In the genomic region with DNA sequence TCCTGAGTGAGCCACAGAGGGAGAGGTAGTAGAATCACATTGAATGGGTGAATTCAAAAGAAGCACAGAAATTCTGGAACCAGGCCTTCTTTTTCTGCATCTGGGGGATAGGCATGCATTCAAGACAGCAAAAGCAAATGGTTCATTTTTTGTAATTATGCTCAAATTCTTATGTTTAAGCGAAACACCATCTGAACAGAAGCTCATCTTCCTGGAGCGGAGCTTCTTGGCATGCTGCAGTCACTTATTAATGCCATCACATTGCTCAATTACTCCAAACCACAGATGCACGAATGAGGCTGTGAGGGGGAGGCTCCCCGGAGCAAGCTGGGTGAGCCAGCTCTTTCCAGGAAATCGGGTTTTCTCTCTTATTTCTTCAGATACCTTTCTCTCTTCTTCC, we compare ENCODE assay signal across 9 mouse cellular contexts.
A peak's percentile ranks its signal among the peaks of the same experiment; 100 is the strongest.
DNase-seq lines count a peak whose midpoint lies in the region.
"Had no signal": no experiment of that assay in that cellular context is flagged by ENCODE, and none has a peak within 500 bp of the region (broad histone marks: within the 10 kb centered on the region; RNA-seq: fewer than 3 reads in every experiment).

No protein-coding gene starts in this region.

- DNase-seq in cerebellum, adult 9-11 months = peak; percentile 16
- DNase-seq in cerebellum, adult 11 months = no peak
- DNase-seq in frontal cortex, postnatal 36 days (ENCODE audit: low spot score in 2 of 2) = peak; percentile 50 to 79
- DNase-seq in left cerebral cortex, adult 18-20 months (ENCODE audit: low spot score in 2 of 2) = peak; percentile 34 to 63
- peak; percentile 59 for DNase-seq in right cerebral cortex, postnatal 25 days
- DNase-seq in kidney, adult 18-20 months = no peak
- DNase-seq in retina, embryonic 14.5 days (ENCODE audit: low spot score) = no peak
- DNase-seq in thymus, postnatal 36 days = no peak
- DNase-seq: heart, adult 11 months had no signal

Comparison
In these comparisons a context has a peak if more than half of its experiments do, and no peak if none do; other contexts are left out.
1. DNase-seq: peak in cerebellum, adult 9-11 months (single experiment), frontal cortex, postnatal 36 days (2 of 2), left cerebral cortex, adult 18-20 months (2 of 2) and right cerebral cortex, postnatal 25 days (single experiment); none in cerebellum, adult 11 months (single experiment), kidney, adult 18-20 months (single experiment), retina, embryonic 14.5 days (single experiment) and thymus, postnatal 36 days (0 of 2).